Mouse (Mus musculus): Measurements from ENCODE around the gene Nkrf.
"Not testable (repeated sequence)": the region's sequence is repeated elsewhere in the genome, so short reads cannot be mapped to it uniquely, and the experiment has no call there.

The Nkrf gene

DNA sequence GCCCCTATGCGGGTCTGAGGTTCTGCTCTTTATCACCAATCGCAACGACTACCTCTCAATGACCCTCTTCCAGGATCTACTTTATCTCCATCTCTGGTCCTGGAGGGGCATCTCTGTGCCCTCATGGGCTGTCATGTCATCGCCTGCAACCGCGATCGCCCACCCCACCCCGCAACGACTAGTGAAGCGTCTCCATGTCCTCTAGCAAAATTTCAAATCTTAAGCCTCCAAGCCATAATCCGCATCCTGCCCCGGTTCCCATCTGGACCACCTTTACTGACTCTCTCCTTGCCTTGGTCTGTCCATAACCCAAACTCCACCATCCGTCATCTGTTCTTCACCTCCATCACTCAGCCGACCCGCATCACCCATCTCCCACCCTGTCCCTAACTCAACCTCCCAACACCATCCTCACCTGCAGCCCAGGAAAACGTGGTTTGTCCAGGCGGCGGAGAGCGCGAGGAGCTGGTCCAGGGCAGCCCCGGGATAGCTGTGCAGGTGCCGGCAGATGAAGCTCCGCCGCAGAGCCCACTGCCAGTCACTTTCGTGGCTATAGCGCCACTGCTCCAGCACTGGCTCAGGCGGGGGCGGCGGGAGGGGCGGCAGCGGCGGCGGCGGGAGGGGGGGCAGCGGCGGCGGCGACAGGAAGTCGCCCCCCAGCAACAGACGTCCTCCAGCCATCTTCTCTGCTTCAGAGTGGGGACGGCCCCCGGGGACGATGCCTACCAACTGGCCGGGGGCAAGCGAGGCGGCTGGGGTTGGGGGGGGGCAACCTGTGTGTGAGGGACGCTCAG is at the start of gene Nkrf:
Nkrf (minus strand) TSS at position 579 of the 794 bp plus-strand sequence.
- peak; percentile 20 for DNase-seq (ENCODE audit: low spot score)

DNA sequence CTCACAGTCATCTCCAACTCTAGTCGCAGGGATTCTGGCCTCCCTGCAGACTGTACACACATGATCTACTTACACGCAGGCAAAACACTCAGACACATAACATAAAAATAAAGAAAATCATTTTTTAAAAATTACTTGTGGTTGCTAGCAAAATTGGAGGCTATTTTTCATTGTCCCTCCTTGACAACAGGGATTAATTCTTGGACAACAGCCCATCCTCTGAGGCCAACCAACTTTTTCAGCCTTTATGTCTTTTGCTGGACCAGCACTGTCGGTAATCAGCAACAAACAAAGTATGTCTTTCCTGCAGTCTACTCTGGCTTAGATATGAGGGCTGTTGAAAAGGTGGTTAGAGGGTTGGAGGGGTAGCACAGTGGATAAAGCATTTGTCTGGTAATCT is 38.4 kb upstream of the Nkrf start:
- DNase-seq (ENCODE audit: low spot score), result no peak

DNA sequence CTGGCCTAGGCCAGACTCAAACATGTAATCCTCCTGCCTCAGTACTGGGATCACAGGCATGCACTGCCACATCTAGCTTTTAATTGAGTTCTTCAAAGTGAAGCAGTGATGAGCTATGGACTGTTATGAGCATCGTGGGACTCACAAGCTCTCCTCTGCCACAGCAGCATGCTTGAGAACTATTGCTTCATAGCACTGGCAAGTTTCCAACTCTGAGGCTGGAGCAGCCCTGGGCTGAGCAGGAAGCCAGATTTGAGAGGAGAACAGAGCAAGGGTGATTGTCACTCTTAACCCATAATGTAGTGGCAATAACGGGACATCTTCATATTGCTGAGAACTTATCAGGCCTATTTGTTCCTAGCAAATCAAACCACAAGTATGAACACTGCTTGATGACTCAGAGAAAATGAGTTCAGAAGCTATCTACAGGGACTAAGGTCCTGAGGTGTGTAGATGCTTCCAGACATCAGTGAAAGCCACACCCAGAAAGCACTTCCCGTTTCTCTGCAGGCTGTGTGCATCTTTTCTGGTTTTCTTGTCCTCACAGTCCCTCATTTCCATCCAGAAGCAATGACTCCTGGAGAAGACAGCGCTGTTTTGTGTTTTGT is 37.2 kb upstream of the Nkrf start:
- DNase-seq (ENCODE audit: low spot score), result peak; percentile 13

DNA sequence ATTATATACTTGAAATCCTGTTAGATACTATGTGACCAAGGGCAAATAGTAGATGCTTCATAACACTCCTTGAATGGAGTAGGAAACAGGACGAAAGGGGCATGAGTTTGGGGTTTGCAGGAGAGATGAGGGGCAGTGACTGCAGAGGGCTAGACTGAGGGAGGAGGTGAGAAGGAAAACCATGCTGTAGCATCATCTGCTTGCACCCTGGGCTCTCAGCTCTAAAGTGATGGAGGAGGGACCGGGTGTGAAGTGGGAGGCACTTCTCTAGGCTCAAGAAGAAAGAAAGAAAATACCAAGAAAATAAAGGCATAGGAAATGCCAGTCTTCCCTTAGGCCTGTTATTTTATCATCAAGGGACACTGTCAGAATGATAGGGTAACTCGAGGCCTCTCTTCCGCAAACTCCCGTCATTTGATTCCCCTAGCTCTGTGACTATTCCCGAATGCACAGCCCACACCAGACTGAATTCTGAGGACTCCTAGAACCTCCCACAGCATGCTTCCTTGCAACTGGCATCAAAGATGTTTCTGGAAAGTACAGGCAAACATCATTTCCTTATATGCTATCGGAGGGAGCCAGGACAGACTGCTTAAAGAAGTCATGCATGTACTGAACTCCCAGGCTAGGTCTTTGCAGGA is 32.7 kb upstream of the Nkrf start:
- DNase-seq (ENCODE audit: low spot score), result no peak

DNA sequence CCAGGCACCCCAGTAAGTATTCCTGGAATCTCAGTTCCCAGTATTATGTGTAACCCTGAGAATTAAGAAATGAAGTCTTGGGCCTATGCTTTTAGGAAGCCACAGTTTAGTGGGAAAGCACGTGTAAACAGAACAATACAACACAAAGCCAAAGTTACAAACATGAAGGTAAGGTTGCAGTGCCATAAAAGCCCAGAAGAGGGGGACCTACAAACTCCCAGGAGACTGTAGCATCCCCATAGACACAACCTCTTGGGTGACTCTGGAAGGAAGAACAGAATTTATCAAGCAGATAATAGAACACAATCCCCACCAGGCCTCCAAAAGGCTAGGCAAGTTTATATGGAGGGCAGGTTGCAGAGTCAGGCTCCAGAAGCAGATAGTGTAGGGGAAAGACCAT is 27.9 kb upstream of the Nkrf start:
- no peak for DNase-seq (ENCODE audit: low spot score)

DNA sequence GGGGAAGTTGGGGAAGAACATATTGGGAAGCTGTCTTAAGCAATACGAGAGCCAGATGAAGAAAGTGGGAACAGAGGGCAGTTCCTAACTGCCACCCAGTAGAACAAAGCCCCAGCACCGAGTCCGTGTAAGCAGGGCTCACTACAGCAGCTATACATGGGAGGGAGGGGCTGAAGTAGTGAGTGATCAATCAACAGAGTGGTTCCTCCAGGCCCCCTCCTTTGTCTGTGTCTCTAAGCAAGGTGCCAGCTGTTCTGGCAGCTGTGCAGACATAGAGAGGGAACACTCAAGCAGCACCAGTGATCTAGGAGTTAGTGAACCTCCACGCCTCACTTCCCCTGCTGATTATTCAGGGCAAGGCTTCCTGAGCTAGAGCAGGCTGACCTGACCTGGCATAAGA is 27.0 kb upstream of the Nkrf start:
- no peak for DNase-seq (ENCODE audit: low spot score)

DNA sequence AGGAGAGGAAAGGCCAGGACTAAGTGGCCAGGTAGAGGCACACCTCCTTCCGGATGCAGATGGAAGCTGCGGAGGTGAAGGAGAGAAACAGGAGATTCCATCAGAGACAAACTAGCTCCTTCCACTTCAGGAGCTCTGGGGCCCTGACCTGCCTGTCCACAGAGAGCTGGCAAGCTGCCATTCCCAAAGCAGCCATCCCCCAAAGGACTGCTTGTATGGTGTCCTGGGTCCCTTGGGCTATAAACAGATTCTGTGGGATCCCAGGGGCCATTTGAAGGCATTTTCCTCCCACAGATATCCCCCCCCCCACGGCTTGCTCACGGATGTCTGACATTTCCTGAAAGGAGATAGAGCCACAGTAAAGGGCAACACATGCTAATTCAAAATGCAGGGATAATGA is 26.1 kb upstream of the Nkrf start:
- no peak for DNase-seq (ENCODE audit: low spot score)

DNA sequence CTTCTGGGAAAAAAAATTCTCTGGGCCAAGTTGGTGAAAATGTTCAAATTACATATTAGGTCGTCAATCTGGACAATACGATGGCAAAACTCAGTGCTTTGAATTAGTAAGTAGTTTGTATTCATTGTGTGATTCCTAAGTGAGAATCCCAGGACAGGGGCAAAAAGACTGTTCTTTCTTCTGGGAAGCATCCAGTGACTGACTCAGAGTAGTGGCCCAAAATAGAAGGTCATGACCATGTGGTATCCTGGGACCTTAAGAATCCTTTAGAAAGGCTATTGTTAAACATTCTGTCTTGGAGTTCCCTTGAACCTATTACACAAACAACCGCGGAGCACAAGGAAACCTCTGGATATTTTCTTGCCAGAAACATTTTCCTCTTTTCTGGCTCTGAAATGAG is 18.6 kb upstream of the Nkrf start:
- no peak for DNase-seq (ENCODE audit: low spot score)

DNA sequence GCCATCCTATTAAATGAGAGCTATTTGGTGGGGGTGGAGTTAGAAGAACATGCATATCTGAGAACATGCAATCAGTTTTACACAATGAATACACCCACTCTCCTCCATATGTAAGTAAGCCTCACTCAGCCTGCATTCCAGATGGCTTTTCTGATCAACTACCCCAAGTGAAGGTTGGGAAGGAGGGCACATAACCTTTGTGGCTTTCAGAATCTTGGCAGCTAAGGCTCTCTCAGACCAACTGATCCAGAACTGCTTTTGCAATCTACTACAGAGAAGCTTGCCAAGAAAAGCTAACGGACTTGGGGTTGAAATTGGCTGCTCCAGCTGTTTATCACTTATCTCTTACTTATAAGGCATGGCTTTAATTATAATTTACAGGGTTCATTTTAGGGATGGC is 15.1 kb upstream of the Nkrf start:
- DNase-seq (ENCODE audit: low spot score), result no peak

DNA sequence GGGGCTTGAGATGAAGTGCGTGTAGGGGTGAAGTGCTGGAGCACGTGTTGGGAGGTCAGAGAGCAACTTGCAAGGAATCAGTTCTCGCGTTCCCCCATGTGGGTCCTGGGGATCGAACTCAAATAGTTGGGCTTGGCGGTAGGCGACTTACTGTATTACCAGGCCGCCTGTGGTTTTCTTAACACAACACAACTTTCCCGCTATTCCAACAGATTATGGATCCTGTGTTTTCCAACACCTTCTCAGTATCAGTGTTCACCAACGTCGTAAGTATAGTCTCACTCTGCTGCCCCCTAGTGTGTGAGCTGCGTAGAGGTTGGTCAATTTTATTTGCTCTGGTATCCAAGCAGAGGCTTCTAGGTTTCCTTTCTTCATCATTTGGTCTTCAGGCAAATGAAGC is 8.6 kb upstream of the Nkrf start:
- DNase-seq (ENCODE audit: low spot score), result peak; percentile 27

DNA sequence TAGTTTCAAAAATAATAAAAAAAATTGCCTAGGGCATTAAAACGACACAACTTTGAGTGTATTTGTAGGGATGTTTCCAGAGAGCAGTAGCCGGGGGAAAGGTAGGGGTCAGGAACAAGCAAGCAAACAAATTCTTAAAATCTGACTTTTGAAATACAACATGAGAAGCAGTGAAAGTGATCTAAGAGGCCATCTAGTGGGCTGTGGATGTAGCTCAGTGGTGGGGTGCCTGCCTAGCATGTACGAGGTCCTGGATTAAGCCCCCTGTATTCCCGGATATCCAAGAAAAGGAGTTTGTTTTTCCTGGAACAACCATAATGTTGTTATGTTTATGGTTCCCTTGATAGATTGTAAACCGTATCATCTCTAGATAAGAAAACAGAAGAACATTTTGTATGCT is 3.8 kb upstream of the Nkrf start:
- DNase-seq (ENCODE audit: low spot score), result no peak

DNA sequence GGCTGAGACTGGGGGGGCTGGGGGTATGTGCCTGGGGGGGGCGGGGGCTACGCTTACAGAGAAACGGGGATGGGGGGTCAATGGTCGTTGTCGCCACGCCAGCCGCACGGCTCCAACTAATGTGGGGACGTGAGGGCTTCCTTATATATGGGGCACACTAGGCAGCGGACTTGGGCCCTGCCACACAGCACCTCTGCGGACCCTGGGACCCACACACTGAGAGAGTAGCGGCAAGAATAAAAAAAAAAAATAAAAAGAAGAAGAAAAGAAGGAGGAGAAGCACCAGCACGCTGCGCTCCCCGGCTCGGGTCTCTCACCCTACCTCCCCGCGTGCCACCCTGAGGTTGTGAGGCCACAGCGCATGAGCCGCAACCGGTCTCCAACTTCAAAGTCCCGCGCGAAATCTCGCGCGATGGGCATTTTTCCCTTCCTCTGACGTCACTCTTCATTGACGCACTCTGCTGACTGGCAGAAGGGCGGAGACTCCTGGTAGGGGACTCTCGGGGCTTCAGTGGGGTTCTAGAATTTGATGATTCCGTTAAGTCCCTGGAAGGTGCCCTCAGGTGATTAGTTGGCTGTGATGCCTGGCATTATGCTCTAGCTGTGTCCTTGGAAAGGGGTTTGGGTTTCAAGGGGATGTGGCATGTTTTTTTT is 543 bp upstream of the Nkrf start:
- DNase-seq (ENCODE audit: low spot score), result peak; percentile 89

DNA sequence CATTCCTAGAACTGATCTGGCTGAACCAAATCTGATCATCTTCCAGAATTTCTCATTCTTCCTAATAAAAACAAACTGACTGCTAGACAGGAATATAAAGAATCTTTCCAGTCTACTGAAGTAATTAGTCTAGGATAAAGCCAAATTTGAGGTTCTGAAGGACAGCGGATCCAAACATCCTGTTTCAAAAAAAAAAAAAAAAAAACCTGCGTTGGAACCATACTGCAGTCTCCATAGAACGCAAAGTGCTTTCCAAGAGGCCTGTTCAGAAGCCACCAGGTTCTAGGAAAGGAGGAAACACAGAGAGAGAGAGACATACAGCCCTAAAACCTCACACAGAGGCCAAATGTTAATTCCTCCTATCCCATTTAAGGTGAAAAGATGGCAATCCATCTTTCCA is 1.0 kb downstream of the Nkrf start:
- DNase-seq (ENCODE audit: low spot score), result no peak

DNA sequence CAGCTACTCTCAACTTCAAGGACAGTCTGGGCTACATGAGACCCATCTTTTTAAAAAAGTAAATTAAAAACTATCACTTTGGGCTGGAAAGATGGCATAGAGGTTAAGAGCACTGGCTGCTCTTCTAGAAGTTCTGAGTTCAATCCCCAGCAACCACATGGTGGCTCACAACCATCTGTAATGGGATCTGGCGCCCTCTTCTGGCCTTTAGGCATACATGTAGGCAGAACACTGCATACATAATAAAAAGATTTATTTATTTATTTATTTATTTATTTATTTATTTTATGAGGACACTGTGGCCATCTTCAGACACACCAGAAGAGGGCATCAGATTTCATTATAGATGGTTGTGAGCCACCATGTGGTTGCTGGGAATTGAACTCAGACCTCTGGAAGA is 3.8 kb downstream of the Nkrf start:
- not testable (repeated sequence) for DNase-seq (ENCODE audit: low spot score)

DNA sequence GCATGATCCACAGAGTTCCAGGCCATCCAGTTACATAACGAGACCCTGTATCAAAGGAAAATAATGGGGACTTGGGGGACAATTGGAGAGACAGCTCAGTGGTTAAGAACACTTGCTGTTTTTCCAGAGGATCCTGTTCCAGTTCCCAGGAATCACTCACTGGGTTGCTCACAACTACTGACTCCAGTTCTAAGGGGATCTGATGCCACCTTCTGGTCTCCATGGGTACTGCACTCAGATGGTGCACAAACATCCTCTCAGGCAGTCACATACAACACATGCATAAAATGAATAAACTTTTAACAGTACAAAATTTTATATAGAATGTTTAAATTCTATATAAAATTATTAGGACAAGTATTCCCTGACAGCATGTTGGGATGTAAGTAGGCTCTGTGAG is 18.0 kb downstream of the Nkrf start:
- no peak for DNase-seq (ENCODE audit: low spot score)

DNA sequence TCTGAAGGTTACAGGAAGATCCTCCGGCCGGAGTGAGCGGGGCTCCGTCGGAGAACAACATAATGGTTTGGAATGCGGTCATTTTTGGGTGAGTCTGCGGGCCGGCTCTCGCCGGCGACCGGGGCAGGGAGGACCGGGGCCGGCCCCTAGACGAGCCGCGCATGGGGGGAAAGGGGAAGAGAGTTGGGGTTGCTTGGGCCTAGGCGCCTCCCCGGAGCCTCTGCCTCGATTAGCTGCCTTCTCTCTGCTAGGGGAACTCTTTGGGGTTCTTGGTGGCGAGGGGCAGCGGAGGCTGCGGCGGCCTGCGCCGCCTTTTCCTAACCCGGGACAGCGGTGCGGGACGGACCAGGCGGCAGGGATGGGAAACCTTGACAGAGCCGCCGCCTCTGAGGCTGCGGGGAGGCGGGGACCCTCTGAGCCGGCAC is 28.0 kb downstream of the Nkrf start:
- no peak for DNase-seq (ENCODE audit: low spot score)

DNA sequence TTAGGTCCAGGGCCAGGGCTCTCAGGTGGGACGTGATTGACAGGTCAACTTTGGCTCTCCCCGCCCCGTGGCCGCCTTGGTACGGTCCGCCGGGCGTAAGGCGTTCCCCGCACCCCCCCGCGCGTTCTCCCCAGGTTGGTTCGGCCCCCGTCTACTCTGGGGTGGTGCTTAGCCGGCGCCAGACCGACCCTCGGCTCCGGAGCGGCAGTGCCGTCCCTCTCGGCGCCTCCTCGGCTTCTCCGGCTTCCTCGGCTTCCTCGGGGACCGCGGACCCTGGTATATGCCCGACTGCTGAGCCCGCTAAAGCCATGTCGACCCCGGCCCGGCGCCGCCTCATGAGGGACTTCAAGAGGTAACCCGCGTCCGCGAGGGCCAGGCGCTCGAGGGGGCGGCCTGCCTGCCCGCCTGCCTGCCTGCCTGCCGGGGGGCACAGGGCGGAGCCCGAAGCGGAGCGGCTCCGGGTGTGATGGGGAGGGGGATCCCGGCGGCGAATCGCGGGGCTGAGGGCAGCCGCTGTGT is 28.5 kb downstream of the Nkrf start:
- peak; percentile 86 for DNase-seq (ENCODE audit: low spot score)

DNA sequence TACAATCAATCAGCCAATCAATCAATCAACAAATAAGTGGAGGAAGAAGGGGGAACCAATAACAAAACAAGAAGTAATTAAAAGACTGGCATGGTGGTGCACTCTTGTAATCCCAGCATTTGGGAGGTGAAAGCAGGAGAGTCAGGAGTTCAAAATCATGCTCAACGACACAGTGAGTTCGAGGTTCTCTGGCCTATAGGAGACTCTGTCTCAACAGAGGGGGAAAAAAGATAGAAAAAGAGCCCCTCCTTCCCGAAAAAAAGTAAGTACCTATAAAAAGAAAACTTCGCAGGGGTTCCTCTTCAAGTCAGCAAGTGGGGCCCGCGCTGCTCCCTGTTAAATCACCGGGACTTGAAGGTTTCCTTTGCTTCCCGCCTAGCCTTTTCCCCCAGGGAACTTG is 28.9 kb downstream of the Nkrf start, which contains the start of the genes Ube2a and C330007P06Rik:
Ube2a (plus strand) TSS at position 136 of the 400 bp plus-strand sequence.
C330007P06Rik (minus strand) TSS at position 347 of the 400 bp plus-strand sequence.
- DNase-seq (ENCODE audit: low spot score), result no peak

DNA sequence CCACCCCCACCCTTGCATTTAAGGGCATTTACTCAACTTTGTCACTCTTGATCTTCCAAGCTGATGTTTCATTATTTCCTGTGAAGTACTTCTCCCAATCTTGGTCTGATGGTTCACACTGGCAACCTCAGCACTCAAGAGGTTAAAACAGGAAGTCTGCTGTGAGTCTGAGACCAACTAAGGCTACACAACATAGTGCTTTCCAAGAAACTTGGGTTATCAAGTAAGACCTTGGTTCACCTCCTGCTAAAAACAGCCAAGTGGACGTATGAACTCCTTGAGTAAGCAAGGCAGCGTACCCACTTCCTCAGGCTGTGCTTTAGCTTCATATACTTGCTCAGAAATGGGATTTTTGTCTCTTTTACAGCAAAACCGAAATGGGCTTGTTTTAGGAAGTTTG is 32.3 kb downstream of the Nkrf start:
- no peak for DNase-seq (ENCODE audit: low spot score)

DNA sequence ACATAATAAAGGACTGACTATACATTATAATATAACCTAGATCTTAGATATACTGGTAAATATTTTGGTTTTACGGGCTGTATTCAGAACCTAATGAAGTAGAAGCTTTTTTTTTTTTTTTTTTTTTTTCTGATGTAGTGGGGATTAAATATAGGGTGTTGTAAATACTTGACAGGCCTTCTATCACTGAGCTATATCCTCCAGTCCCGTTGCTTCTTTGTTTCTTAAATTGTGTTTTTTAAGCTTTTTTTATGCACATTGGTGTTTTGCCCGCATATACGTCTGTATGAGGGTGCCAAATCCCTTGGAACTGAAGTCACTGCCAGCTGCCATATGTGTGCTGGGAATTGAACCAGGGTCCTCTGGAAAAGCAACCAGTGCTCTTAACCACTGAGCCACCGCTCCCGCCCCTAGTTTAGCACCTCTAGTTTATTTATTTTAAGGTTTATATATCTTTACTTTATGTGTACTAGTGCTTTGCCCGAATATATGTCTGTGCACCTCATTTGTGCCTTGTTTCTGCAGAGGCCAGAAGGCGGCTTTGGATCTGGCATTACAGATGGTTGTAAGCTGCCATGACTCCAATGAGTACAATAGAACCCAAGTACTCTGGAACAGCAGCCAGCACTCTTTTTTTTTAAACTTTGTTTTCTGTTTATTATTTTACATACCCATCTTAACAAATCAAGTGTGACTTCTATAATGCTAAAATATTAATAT is 37.9 kb downstream of the Nkrf start:
- DNase-seq (ENCODE audit: low spot score), result no peak

DNA sequence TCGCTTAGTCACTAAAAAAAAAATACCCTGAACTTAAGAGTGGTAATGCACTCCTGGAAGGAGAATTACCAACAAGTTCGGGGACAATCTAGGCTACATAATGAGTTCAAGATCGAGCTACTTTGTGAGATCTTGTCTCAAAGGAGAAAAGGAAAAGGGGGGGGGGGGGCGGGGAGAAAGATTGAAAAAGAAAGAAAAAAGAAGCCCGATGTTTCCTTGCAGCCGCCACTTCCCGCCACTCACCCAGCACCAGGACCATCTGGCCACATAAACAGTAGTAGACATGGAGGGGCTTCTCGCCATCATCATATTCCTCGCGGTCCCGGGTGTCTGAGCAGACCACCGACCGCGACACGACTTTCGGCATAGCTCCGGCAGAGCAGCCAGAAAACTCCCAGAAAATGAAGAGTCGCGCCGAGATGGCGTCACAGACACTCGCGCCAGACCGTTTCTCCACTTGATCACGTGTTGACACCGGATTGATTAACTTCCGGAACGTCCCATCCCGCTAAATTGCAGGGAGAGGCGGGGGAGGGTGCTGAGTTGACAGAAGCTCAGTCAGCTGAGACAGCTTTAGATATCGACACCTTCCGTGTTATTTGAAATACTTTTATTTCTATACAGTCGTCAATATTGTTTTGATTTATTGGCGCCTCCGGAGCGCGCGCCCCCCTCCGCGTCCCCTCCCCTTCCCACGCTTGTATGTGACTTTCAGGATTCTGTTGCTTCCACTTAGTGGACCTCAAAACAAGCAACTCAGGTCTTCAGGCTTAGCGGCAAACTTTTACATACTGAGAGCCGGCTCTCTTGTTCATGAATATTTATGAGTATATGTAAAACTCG is 38.7 kb downstream of the Nkrf start:
- peak; percentile 73 for DNase-seq (ENCODE audit: low spot score)

Measured in ovary, postnatal 36 days (tissue).